Mouse (Mus musculus) heart, postnatal 0 days (tissue): ENCODE measurements around the gene Hormad2. TPM values are rescaled to one million over a fixed set of nuclear protein-coding genes. Genes with fewer than 3 reads are reported as not detected.

ENCODE experiments used
- ATAC-seq: fragments of 200-750 bp; cut with Nextera tagmentation; 2 replicates; pipeline ENCODE4 v1.8.0; 2017; ENCODE audit warnings: low read depth, moderate number of reproducible peaks, moderate library complexity; ENCODE audit not compliant: insufficient read depth
- DNase-seq: peaks from one replicate; pipeline ENCODE4 v3.0.0-alpha.2; 2016; ENCODE audit warnings: low spot score
- H3K27ac ChIP-seq: fragments of 300-500 bp; sonication (generic); 2 replicates; pipeline ENCODE4 v1.5.1; 2014; ENCODE audit warnings: low read depth, mild to moderate bottlenecking
- H3K27me3 ChIP-seq: fragments of 300-500 bp; sonication (generic); 2 replicates; pipeline ENCODE4 v1.6.1; 2014; ENCODE audit warnings: low read length, mixed read lengths; ENCODE audit not compliant: control insufficient read depth, insufficient read depth
- H3K36me3 ChIP-seq: fragments of 300-500 bp; sonication (generic); replicated peaks from 2 replicates; pipeline ENCODE4 v1.6.1; 2014; ENCODE audit warnings: low read length, mixed read lengths; ENCODE audit not compliant: control insufficient read depth, insufficient read depth
- H3K4me1 ChIP-seq: fragments of 300-500 bp; sonication (generic); 2 replicates; pipeline ENCODE4 v1.6.1; 2014; ENCODE audit warnings: antibody characterized with exemption; ENCODE audit not compliant: control insufficient read depth, insufficient read depth
- H3K4me2 ChIP-seq: fragments of 300-500 bp; sonication (generic); 2 replicates; pipeline ENCODE4 v1.6.1; 2014; ENCODE audit warnings: low read depth, mild to moderate bottlenecking, low read length, moderate library complexity
- H3K4me3 ChIP-seq: fragments of 300-500 bp; sonication (generic); 2 replicates; pipeline ENCODE4 v1.5.1; 2014; ENCODE audit warnings: low read depth, low read length
- H3K9ac ChIP-seq: fragments of 300-500 bp; sonication (generic); replicated peaks from 2 replicates; pipeline ENCODE4 v1.6.1; 2014; ENCODE audit warnings: low read depth, low read length, mixed read lengths
- H3K9me3 ChIP-seq: fragments of 300-500 bp; sonication (generic); replicated peaks from 2 replicates; pipeline ENCODE4 v1.6.1; 2016; ENCODE audit warnings: low read length; ENCODE audit not compliant: control insufficient read depth
- CTCF ChIP-seq: IDR thresholded peaks from 2 replicates; pipeline ENCODE4 v1.5.1; 2016; ENCODE audit warnings: antibody characterized with exemption, control low read depth, low read depth
- EP300 ChIP-seq: IDR thresholded peaks from 2 replicates; pipeline ENCODE4 v1.6.1; 2016; ENCODE audit warnings: antibody characterized with exemption, low read depth
- WGBS: fragments of 180-500 bp; shearing (Covaris S2); extraction: QIAGEN DNeasy Blood & Tissue Kit; methylation state at CpG from one replicate; pipeline ENCODE4 v1.1.7; 2014; 5-methylcytosine and 5-hydroxymethylcytosine counted together
- polyA plus RNA-seq: library from polyadenylated mRNA; unstranded; fragments of >200 nt; fragmentation: Nextera tagmentation; extraction: Ambion mirVana; gene quantifications from 2 replicates; pipeline ENCODE4 v1.2.1, GENCODE M21; 2015
- total RNA-seq: library from RNA; depleted of rRNA; stranded (reverse); fragments of >200 nt; gene quantifications from 2 replicates; pipeline ENCODE4 v1.2.3, GENCODE M21; 2014; ENCODE audit warnings: low replicate concordance; rRNA removed

The Hormad2 gene
- total RNA-seq (1.4 TPM in 1 of 2 replicates, not detected in the other), polyA plus RNA-seq (0.11 TPM in 1 of 2 replicates, not detected in the other)

DNA sequence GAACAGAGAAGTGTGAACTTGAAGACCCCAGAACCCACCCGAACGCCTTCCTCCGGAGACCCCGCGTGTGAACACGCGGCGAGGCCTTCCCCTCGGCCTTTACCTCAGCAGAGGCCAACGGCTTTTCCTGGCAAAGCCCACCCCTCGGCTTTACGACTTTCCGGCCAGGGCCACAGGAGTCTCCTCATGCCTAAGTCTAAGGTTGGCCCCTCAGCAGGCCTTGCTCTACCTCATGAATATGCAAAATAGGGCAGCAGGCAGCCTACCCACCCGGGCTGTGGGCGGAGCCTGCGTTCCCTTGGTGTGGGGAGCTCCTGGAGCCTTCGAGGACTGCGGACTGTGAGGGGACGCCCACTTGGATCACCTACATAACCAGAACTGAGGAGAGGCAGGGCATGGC is at the start of gene Hormad2:
Gene Hormad2, minus strand, starts transcription at position 128 of the 400 bp plus-strand sequence.
- ATAC-seq (no peak), DNase-seq (no peak)
- Histone ChIP-seq H3K4me2 (no peak within 1 kb of the TSS), H3K27ac (no peak within 1 kb of the TSS), H3K9me3 (no peaks in the 10 kb centered on the region), H3K36me3 (no peaks in the 10 kb centered on the region), H3K4me3 (no peak within 1 kb of the TSS), H3K9ac (no peak within 1 kb of the TSS), H3K4me1 (no peaks in the 10 kb centered on the region), H3K27me3 (no peaks in the 10 kb centered on the region)
- WGBS: 41% methylated on average over 19 of the region's 19 CpGs
- TF ChIP-seq CTCF (no peak), EP300 (no peak)

- Histone ChIP-seq H3K9ac (no peak overlapping the region), H3K4me1 (no peaks in the 10 kb centered on the region), H3K9me3 (no peaks in the 10 kb centered on the region), H3K4me3 (no peak overlapping the region), H3K27ac (no peak overlapping the region), H3K4me2 (no peak overlapping the region), H3K27me3 (no peaks in the 10 kb centered on the region), H3K36me3 (peaks cover 94% of the 10 kb centered on the region)
- TF ChIP-seq CTCF: no peak
- no peak for TF ChIP-seq EP300
- DNase-seq: no peak
- WGBS: 93% methylated on average over 4 of the region's 4 CpGs
- no peak for ATAC-seq
These were observed 48.3 kb upstream of the Hormad2 start for GRCm38 (mm10) chr11:4489207-4489606.

- no peak for DNase-seq
- Histone ChIP-seq H3K9me3 (no peaks in the 10 kb centered on the region), H3K36me3 (peaks cover 98% of the 10 kb centered on the region), H3K9ac (no peak overlapping the region), H3K4me3 (no peak overlapping the region), H3K4me1 (no peaks in the 10 kb centered on the region), H3K4me2 (no peak overlapping the region), H3K27me3 (no peaks in the 10 kb centered on the region), H3K27ac (no peak overlapping the region)
- no peak for ATAC-seq
- TF ChIP-seq EP300: no peak
- no peak for TF ChIP-seq CTCF
- 95% methylated on average over 2 of the region's 2 CpGs for WGBS
These were observed 47.9 kb upstream of the Hormad2 start for GRCm38 (mm10) chr11:4488798-4489197.

- Histone ChIP-seq H3K9ac (no peak overlapping the region), H3K27ac (no peak overlapping the region), H3K36me3 (peaks cover 100% of the 10 kb centered on the region), H3K27me3 (no peaks in the 10 kb centered on the region), H3K9me3 (no peaks in the 10 kb centered on the region), H3K4me1 (no peaks in the 10 kb centered on the region), H3K4me2 (no peak overlapping the region), H3K4me3 (no peak overlapping the region)
- ATAC-seq: no peak
- DNase-seq: no peak
- 92% methylated on average over 13 of the region's 13 CpGs for WGBS
- TF ChIP-seq EP300: no peak
- TF ChIP-seq CTCF: no peak
These were observed 47.5 kb upstream of the Hormad2 start for GRCm38 (mm10) chr11:4488367-4488766.

DNA sequence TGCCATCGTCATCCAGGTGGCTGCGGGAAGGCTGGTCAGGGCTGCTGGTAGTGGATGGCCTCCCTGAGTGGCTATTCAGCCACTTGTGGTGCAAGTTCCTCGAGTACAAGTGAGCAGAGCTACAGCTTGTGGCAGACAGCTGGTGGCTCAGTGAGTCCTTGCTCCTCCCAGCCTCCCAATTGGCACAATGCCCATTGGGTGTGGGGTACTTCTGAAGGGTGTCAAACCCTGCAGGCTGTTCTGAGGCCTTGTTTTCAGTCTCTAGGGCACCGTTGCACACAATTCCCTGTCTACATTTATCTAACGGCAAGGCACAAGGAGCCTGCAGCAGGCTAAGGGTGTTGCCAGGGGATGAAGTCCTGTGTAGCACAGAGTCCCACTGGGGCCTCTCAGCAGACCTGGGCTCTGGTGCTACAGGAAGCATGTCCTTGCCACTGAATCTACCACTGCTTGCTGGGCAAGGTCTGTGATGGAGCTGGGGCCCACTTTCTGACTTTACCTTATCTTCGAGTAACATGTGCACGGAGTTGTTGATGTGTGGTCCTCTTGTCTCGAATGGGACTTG is 46.6 kb upstream of the Hormad2 start:
- no peaks in the 10 kb centered on the region for H3K9me3 ChIP-seq
- DNase-seq (no peak), ATAC-seq (no peak)
- H3K36me3 ChIP-seq: peaks cover 100% of the 10 kb centered on the region
- H3K27me3 ChIP-seq: no peaks in the 10 kb centered on the region
- no peak overlapping the region for H3K27ac ChIP-seq
- H3K4me1 ChIP-seq: no peaks in the 10 kb centered on the region
- no peak overlapping the region for H3K4me2 ChIP-seq
- WGBS: 47% methylated on average over 8 of the region's 8 CpGs
- H3K9ac ChIP-seq: no peak overlapping the region
- H3K4me3 ChIP-seq: no peak overlapping the region
- TF ChIP-seq CTCF: no peak
- TF ChIP-seq EP300: no peak

GRCm38 (mm10) chr11:4484541-4484940 is 43.6 kb upstream of the Hormad2 start:
- Histone ChIP-seq H3K27ac (no peak overlapping the region), H3K9me3 (no peaks in the 10 kb centered on the region), H3K4me2 (no peak overlapping the region), H3K27me3 (no peaks in the 10 kb centered on the region), H3K36me3 (peaks cover 100% of the 10 kb centered on the region), H3K4me3 (no peak overlapping the region), H3K9ac (no peak overlapping the region), H3K4me1 (no peaks in the 10 kb centered on the region)
- DNase-seq (peak; percentile 89), ATAC-seq (no peak)
- WGBS: 93% methylated on average over 5 of the region's 5 CpGs
- TF ChIP-seq EP300 (no peak), CTCF (no peak)
